Mouse (Mus musculus) hindbrain, embryonic 14.5 days (tissue): Measurements from ENCODE around the gene Pld2. TPM values are rescaled to one million over a fixed set of nuclear protein-coding genes. Genes with fewer than 3 reads are reported as not detected.
"Not testable (repeated sequence)": the region's sequence is repeated elsewhere in the genome, so short reads cannot be mapped to it uniquely, and the experiment has no call there.

Experiments used
- ATAC-seq: fragments of 200-750 bp; cut with Nextera tagmentation; 2 replicates; pipeline ENCODE4 v1.8.0; 2017; ENCODE audit warnings: moderate number of reproducible peaks, mild to moderate bottlenecking, moderate TSS enrichment, moderate library complexity; ENCODE audit not compliant: low FRiP score
- DNase-seq: peaks from one replicate; pipeline ENCODE4 v3.0.0-alpha.2; 2015; ENCODE audit warnings: low spot score
- H3K27ac ChIP-seq: fragments of 300-500 bp; sonication (generic); 2 replicates; pipeline ENCODE4 v1.5.1; 2014; ENCODE audit warnings: mild to moderate bottlenecking, moderate library complexity
- H3K27me3 ChIP-seq: fragments of 300-500 bp; sonication (generic); 2 replicates; pipeline ENCODE4 v1.6.1; 2014; ENCODE audit warnings: mild to moderate bottlenecking, low read length, mixed read lengths; ENCODE audit not compliant: control insufficient read depth, insufficient read depth
- H3K36me3 ChIP-seq: fragments of 300-500 bp; sonication (generic); replicated peaks from 2 replicates; pipeline ENCODE4 v1.6.1; 2014; ENCODE audit not compliant: control insufficient read depth, insufficient read depth
- H3K4me1 ChIP-seq: fragments of 300-500 bp; sonication (generic); replicated peaks from 2 replicates; pipeline ENCODE4 v1.6.1; 2014; ENCODE audit warnings: antibody characterized with exemption, low read length, mixed read lengths; ENCODE audit not compliant: control insufficient read depth, insufficient read depth
- H3K4me2 ChIP-seq: fragments of 300-500 bp; sonication (generic); replicated peaks from 2 replicates; pipeline ENCODE4 v1.6.1; 2014; ENCODE audit warnings: mild to moderate bottlenecking, moderate library complexity
- H3K4me3 ChIP-seq: fragments of 300-500 bp; sonication (generic); replicated peaks from 2 replicates; pipeline ENCODE4 v1.5.1; 2014; ENCODE audit warnings: mild to moderate bottlenecking, low read length
- H3K9ac ChIP-seq: fragments of 300-500 bp; sonication (generic); 2 replicates; pipeline ENCODE4 v1.6.1; 2014
- H3K9me3 ChIP-seq: fragments of 300-500 bp; sonication (generic); 2 replicates; pipeline ENCODE4 v1.6.1; 2016; ENCODE audit warnings: low read length; ENCODE audit not compliant: control insufficient read depth
- WGBS: fragments of 180-500 bp; shearing (Covaris S2); extraction: QIAGEN DNeasy Blood & Tissue Kit; methylation state at CpG from one replicate; pipeline ENCODE4 v1.1.7; 2014; 5-methylcytosine and 5-hydroxymethylcytosine counted together
- polyA plus RNA-seq: library from polyadenylated mRNA; unstranded; fragments of >200 nt; fragmentation: Nextera tagmentation; extraction: Ambion mirVana; gene quantifications from 2 replicates; pipeline ENCODE4 v1.2.1, GENCODE M21; 2014

Pld2 gene
- polyA plus RNA-seq, 1 experiment from 2014 or later: 14.2 TPM

DNA sequence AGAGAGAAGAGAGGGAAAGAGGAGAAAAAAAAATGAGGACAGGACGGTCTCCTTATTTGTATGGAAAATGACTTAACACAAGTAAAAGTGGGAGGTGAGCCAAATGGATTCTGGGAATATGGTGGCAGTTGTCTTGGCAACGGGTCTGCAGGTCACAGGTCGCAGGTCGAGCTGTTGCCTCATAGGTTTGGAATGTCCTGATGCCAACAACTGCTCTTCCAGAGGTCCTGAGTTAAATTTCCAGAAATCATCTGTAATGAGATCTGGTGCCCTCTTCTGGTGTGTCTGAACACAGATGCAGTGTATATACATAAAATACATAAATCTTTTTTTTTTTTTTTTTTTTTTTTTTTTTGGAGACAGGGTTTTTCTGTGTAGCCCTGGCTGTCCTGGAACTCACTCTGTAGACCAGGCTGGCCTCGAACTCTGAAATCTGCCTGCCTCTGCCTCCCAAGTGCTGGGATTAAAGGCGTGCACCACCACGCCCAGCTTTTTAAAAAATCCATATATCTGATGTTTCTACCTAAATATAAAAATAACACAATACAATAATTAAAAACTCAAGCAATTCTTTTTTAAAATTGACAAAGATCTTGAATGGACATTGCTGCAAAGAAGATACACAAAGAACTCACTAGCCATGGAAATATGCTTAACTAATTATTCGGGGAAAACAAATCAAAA is 16.4 kb upstream of the Pld2 start:
- H3K9ac ChIP-seq, H3K4me2 ChIP-seq, H3K4me3 ChIP-seq, H3K9me3 ChIP-seq, DNase-seq, H3K27ac ChIP-seq, H3K27me3 ChIP-seq, ATAC-seq: not testable (repeated sequence)
- peaks cover 14% of the 10 kb centered on the region for H3K4me1 ChIP-seq
- WGBS: 92% methylated on average over 8 of the region's 8 CpGs
- peaks cover 21% of the 10 kb centered on the region for H3K36me3 ChIP-seq

DNA sequence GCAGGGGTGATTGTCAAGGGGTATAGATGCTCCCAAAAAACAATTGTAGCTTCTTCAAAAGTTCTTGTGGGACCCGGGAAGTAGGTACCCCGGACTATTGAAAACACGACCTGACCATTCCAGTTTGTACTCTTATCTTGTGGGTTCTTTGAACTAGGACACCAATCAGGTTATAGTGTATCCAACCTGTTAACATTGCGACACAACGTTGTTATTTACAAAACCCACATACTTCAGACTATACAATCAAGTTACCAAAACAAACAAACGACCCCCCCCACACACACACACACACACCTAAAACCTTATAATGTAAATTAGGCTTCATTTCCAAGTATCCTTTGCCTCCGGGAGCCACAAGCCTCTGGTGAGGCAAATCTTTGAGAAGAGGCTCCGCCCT is 15.1 kb upstream of the Pld2 start:
- peak; percentile 2; the same call in 1 of the 2 replicates for ATAC-seq
- H3K4me2 ChIP-seq: peak overlapping the region; percentile 85
- H3K9ac ChIP-seq: peak overlapping the region; percentile 37; the same call in 1 of the 2 replicates
- no peaks in the 10 kb centered on the region for H3K9me3 ChIP-seq
- no peak for DNase-seq
- peak overlapping the region; percentile 58 for H3K4me3 ChIP-seq
- H3K27me3 ChIP-seq: no peaks in the 10 kb centered on the region
- H3K36me3 ChIP-seq: peaks cover 31% of the 10 kb centered on the region
- peaks cover 12% of the 10 kb centered on the region for H3K4me1 ChIP-seq
- no peak overlapping the region for H3K27ac ChIP-seq
- 12% methylated on average over 8 of the region's 8 CpGs for WGBS

DNA sequence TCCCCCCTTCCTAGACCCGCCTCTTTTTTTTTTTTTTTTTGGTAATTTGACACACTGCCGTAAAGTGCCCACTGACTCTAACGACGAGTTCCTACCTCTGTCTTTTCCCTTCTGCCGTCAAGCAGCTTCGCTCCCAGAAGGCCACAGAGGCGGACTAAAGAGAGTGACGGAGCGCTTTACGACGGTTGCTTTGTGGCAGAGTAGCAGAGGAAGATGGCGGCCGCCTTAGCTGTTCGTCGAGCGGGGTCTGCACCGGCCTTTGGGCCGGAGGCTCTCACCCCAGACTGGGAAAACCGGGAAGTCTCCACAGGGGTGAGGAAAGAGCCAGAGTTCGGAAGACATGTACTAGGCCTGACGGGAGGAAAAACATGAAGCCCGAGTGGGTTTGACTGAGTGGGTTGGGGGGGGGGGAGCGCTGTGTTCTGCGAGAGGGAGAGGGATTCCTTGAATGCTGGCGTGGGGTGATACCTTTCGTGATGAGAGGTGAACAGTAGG is 14.6 kb upstream of the Pld2 start, which contains the start of gene Psmb6:
Gene Psmb6, plus strand, starts transcription at position 184 of the 495 bp plus-strand sequence.
- Histone ChIP-seq H3K4me2 (peak within 1 kb of the TSS; percentile 85), H3K4me1 (peaks cover 7% of the 10 kb centered on the region), H3K27me3 (no peaks in the 10 kb centered on the region), H3K27ac (peak within 1 kb of the TSS; percentile 49), H3K9me3 (no peaks in the 10 kb centered on the region), H3K36me3 (peaks cover 31% of the 10 kb centered on the region), H3K4me3 (peak within 1 kb of the TSS; percentile 58), H3K9ac (peak within 1 kb of the TSS; percentile 68)
- peak; percentile 93 for DNase-seq
- under 1% methylated on average over 25 of the region's 26 CpGs for WGBS
- peak; percentile 94 for ATAC-seq

DNA sequence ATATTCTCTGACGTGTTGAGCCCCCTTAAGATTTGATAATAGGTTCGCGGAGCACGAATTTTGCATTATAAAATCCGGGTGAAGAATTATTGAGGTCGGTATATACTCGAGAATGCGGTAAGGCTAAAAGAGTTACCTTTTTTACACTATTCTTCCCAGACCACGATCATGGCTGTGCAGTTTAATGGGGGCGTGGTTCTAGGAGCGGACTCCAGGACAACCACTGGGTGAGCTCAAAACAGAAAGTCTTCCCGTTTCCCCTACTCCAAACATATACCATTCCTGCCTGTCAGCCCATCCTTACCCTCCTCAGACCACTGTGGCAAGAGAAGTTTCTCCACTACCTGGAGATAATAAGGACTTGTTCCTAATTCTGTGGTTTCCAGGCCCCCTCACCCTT is 14.1 kb upstream of the Pld2 start:
- H3K9me3 ChIP-seq: no peaks in the 10 kb centered on the region
- H3K4me1 ChIP-seq: peaks cover 6% of the 10 kb centered on the region
- H3K27ac ChIP-seq: peak overlapping the region; percentile 49
- no peak for DNase-seq
- no peaks in the 10 kb centered on the region for H3K27me3 ChIP-seq
- H3K4me2 ChIP-seq: peak overlapping the region; percentile 85
- 0 out of 2 replicates have a peak, but pooled peaks have one; percentile 32 for ATAC-seq
- H3K4me3 ChIP-seq: peak overlapping the region; percentile 58
- peaks cover 31% of the 10 kb centered on the region for H3K36me3 ChIP-seq
- 2% methylated on average over 12 of the region's 12 CpGs for WGBS
- peak overlapping the region; percentile 68 for H3K9ac ChIP-seq

DNA sequence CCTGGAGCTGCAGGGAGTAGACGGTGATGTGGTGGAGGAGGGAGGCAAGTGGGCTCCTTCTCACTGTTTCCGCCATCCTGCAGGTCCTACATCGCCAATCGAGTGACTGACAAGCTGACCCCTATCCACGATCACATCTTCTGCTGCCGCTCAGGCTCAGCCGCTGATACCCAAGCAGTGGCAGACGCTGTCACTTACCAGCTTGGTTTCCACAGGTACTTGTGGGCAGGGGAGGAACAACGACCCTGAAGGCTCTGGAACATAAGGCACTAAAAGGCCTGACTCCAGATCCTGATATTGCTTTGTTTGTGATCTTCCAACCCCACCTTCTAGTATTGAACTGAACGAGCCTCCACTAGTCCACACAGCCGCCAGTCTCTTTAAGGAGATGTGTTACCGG is 13.7 kb upstream of the Pld2 start:
- Histone ChIP-seq H3K36me3 (peaks cover 31% of the 10 kb centered on the region), H3K4me3 (peak overlapping the region; percentile 58), H3K9ac (peak overlapping the region; percentile 68), H3K4me2 (peak overlapping the region; percentile 85), H3K27me3 (no peaks in the 10 kb centered on the region), H3K9me3 (no peaks in the 10 kb centered on the region), H3K27ac (no peak overlapping the region), H3K4me1 (peaks cover 6% of the 10 kb centered on the region)
- WGBS: 89% methylated on average over 12 of the region's 12 CpGs
- ATAC-seq (no peak), DNase-seq (no peak)

DNA sequence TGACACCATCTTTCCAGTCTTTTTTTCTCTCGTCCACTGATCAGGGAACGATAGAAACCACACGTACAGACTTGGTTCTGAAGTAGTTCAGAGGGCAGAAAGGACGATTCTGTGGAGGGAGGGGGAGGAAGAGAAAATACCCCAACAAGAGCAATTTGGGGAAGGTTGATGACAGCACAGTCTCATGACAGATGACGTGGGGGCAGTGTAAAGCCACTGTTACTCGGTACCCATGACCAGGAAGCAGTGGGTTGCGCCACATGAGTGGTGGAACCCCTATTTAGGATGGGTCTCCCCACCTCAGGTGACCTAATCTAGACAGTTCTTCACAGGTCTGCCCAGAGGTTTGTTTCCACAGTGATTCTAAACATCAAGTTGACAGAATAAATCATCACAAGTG is 11.3 kb upstream of the Pld2 start:
- DNase-seq (no peak), ATAC-seq (no peak)
- Histone ChIP-seq H3K4me2 (no peak overlapping the region), H3K27ac (no peak overlapping the region), H3K9me3 (no peaks in the 10 kb centered on the region), H3K4me1 (peaks cover 6% of the 10 kb centered on the region), H3K27me3 (no peaks in the 10 kb centered on the region), H3K36me3 (peaks cover 31% of the 10 kb centered on the region), H3K9ac (no peak overlapping the region), H3K4me3 (no peak overlapping the region)
- 90% methylated on average over 7 of the region's 7 CpGs for WGBS

DNA sequence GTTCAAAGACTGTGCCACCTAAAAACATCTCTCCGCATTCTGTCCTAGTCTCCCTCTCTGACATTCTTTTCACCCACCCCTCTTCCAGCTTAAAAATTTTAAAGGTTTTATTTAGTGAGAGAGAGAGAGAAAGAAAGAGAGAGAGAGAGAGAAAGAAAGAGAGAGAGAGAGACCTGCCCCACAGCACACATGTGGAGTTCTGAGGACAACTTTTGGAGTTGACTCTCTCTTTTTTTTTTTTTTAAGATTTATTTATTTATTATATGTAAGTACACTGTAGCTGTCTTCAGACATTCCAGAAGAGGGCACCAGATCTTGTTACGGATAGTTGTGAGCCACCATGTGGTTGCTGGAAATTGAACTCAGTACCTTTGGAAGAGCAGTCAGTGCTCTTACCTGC is 8.8 kb upstream of the Pld2 start:
- H3K36me3 ChIP-seq: peaks cover 31% of the 10 kb centered on the region
- 74% methylated on average over 2 of the region's 2 CpGs for WGBS
- H3K4me1 ChIP-seq, H3K4me2 ChIP-seq, H3K9me3 ChIP-seq, H3K4me3 ChIP-seq, H3K27me3 ChIP-seq, DNase-seq, H3K9ac ChIP-seq, ATAC-seq, H3K27ac ChIP-seq: not testable (repeated sequence)

DNA sequence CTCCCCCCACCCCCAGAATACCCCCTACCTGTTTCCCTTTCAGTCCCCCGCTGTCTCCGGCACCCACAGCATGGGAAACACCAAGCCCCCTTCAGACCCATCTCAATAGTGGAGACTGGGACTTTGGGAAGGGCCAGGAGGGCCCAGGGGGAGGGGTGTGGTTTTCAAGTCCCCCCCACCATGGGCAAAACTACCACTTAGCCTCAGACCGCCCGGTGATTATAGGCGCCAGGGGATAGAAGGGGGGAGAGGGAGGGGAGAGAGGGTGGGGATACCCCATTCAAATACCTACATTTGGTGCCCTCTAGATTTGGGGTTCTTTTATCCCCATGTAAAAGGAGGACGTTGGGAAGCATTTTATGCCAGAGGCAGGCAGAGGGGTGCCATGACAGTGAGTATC is 7.0 kb upstream of the Pld2 start, which contains the start of gene Gm40193:
Gene Gm40193, minus strand, starts transcription at position 101 of the 400 bp plus-strand sequence.
- H3K36me3 ChIP-seq: peaks cover 16% of the 10 kb centered on the region
- H3K9ac ChIP-seq: no peak within 1 kb of the TSS
- DNase-seq: no peak
- no peak within 1 kb of the TSS for H3K27ac ChIP-seq
- no peak within 1 kb of the TSS for H3K4me2 ChIP-seq
- H3K27me3 ChIP-seq: peaks cover 4% of the 10 kb centered on the region; the same call in 1 of the 2 replicates
- no peak for ATAC-seq
- WGBS: 75% methylated on average over 6 of the region's 6 CpGs
- H3K9me3 ChIP-seq: no peaks in the 10 kb centered on the region
- no peak within 1 kb of the TSS for H3K4me3 ChIP-seq
- H3K4me1 ChIP-seq: no peaks in the 10 kb centered on the region

DNA sequence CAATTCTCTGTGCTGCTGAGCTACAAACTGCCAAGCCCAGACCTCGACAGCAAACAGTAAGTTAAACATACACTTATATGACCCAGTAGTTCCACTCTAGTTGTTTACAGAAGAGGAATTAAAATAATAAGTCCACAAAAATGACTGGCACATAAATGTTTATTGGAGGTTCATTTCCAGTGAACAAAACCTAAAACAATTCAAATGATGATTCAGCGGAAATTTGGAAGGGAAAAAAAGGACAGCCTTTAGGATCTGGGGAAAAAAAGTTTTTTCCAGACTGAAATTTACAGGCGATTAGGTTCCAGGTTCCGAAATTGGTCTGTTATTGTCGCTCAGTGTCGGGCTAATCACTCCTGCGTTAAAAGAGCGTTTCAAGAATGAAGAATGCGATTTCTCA is 441 bp upstream of the Pld2 start:
- 20% methylated on average over 9 of the region's 9 CpGs for WGBS
- Histone ChIP-seq H3K9me3 (no peaks in the 10 kb centered on the region), H3K36me3 (no peaks in the 10 kb centered on the region), H3K4me1 (no peaks in the 10 kb centered on the region), H3K27ac (no peak overlapping the region), H3K4me3 (peak overlapping the region; percentile 55), H3K4me2 (peak overlapping the region; percentile 79), H3K27me3 (peaks cover 27% of the 10 kb centered on the region), H3K9ac (peak overlapping the region; percentile 68)
- DNase-seq: no peak
- ATAC-seq: 0 out of 2 replicates have a peak, but pooled peaks have one; percentile 7
